In genomic region chr9:57219511-57219910, GRCm38 (mm10) we compare ENCODE assay signal across 48 mouse cellular contexts. TPM values are rescaled to one million over a fixed set of nuclear protein-coding genes. Genes with fewer than 3 reads are reported as not detected.
"Had no signal": no experiment of that assay in that cellular context is flagged by ENCODE, and none has a peak within 500 bp of the region (broad histone marks: within the 10 kb centered on the region; RNA-seq: fewer than 3 reads in every experiment).

No protein-coding gene starts in this region.

- ATAC-seq: hindbrain, embryonic 16.5 days; hindbrain, postnatal 0 days; inflammation-experienced regulatory T-cells, adult 6 months; intestine, embryonic 15.5 days; intestine, embryonic 16.5 days; intestine, postnatal 0 days had no signal

- H3K4me1 ChIP-seq: heart, embryonic 12.5 days; heart, embryonic 13.5 days; heart, embryonic 15.5 days; hindbrain, embryonic 10.5 days; hindbrain, embryonic 12.5 days; hindbrain, embryonic 13.5 days; hindbrain, embryonic 15.5 days; intestine, embryonic 15.5 days; kidney, embryonic 15.5 days had no signal

- H3K4me2 ChIP-seq: heart, embryonic 11.5 days; heart, embryonic 12.5 days; heart, embryonic 13.5 days; heart, embryonic 15.5 days; hindbrain, embryonic 12.5 days; hindbrain, embryonic 13.5 days; hindbrain, embryonic 14.5 days; hindbrain, embryonic 15.5 days; intestine, embryonic 15.5 days; kidney, embryonic 15.5 days had no signal

- H3K27me3 ChIP-seq: heart, embryonic 15.5 days; hindbrain, embryonic 12.5 days; hindbrain, embryonic 13.5 days; hindbrain, embryonic 15.5 days; intestine, embryonic 15.5 days; kidney, embryonic 15.5 days had no signal

- H3K4me3 ChIP-seq: heart, embryonic 12.5 days; heart, embryonic 13.5 days; heart, embryonic 15.5 days; hindbrain, embryonic 10.5 days; hindbrain, embryonic 12.5 days; hindbrain, embryonic 13.5 days; hindbrain, embryonic 15.5 days; intestine, embryonic 15.5 days; kidney, embryonic 15.5 days; layer of hippocampus, adult 2 months; left cerebral cortex, adult 2 months had no signal

- H3K27ac ChIP-seq: heart, embryonic 13.5 days; heart, embryonic 15.5 days; hindbrain, embryonic 10.5 days; hindbrain, embryonic 12.5 days; hindbrain, embryonic 13.5 days; hindbrain, embryonic 14.5 days; hindbrain, embryonic 15.5 days; hindbrain, postnatal 0 days; intestine, embryonic 15.5 days; kidney, embryonic 15.5 days; kidney, postnatal 0 days; layer of hippocampus, adult 2 months; left cerebral cortex, adult 2 months had no signal

- H3K9ac ChIP-seq: heart, embryonic 12.5 days; heart, embryonic 13.5 days; heart, embryonic 15.5 days; hindbrain, embryonic 12.5 days; hindbrain, embryonic 13.5 days; hindbrain, embryonic 14.5 days; hindbrain, embryonic 15.5 days; intestine, embryonic 15.5 days; kidney, embryonic 15.5 days had no signal

- H3K9me3 ChIP-seq: heart, embryonic 15.5 days; hindbrain, embryonic 10.5 days; hindbrain, embryonic 12.5 days; hindbrain, embryonic 13.5 days; hindbrain, embryonic 15.5 days; intestine, embryonic 15.5 days; kidney, embryonic 15.5 days had no signal

- DNase-seq: heart, postnatal 10 days; heart, postnatal 14 days; heart, postnatal 36 days; heart, postnatal 4 days; kidney, adult 11 months; kidney, adult 18-20 months; kidney, adult 8-10 months; kidney, postnatal 10 days; kidney, postnatal 14 days; kidney, postnatal 25 days; kidney, postnatal 4 days; layer of hippocampus, adult 9-11 months; layer of hippocampus, postnatal 36 days had no signal

- H3K36me3 ChIP-seq: heart, embryonic 12.5 days; heart, embryonic 13.5 days; heart, embryonic 15.5 days; hindbrain, embryonic 10.5 days; hindbrain, embryonic 12.5 days; hindbrain, embryonic 13.5 days; hindbrain, embryonic 15.5 days; intestine, embryonic 15.5 days; kidney, embryonic 15.5 days had no signal

RNA-seq across cellular contexts. Expression of gene Trcg1, which starts 16.8 kb away (rescaled TPM):
- total RNA-seq: heart, postnatal 10 days; heart, postnatal 14 days; heart, postnatal 36 days; heart, postnatal 4 days; hematopoietic stem cell, adult 5-6 weeks; hindbrain, postnatal 0 days; layer of hippocampus, adult 18-20 months; layer of hippocampus, adult 2 months; layer of hippocampus, adult 8-10 months; layer of hippocampus, postnatal 10 days; layer of hippocampus, postnatal 14 days; layer of hippocampus, postnatal 25 days; layer of hippocampus, postnatal 36 days; left cerebral cortex, adult 18-20 months; left cerebral cortex, adult 2 months had no signal
- polyA plus RNA-seq: heart, embryonic 11.5 days; heart, embryonic 12.5 days; heart, embryonic 14.5 days; heart, embryonic 15.5 days; heart, embryonic 16.5 days; heart, postnatal 0 days; hindbrain, embryonic 10.5 days; hindbrain, embryonic 11.5 days; hindbrain, embryonic 12.5 days; hindbrain, embryonic 13.5 days; hindbrain, embryonic 14.5 days; hindbrain, embryonic 15.5 days; hindbrain, postnatal 0 days; inflammation-experienced regulatory T-cells, adult 6 months; intestine, embryonic 14.5 days; intestine, embryonic 15.5 days; intestine, embryonic 16.5 days; intestine, postnatal 0 days; kidney, adult 2 months; kidney, embryonic 14.5 days; kidney, embryonic 15.5 days; kidney, embryonic 16.5 days; large intestine, adult 2 months had no signal
